Mouse (Mus musculus): ENCODE data around the gene Ndufv3. TPM values are rescaled to one million over a fixed set of nuclear protein-coding genes. Genes with fewer than 3 reads are reported as not detected.
A peak's percentile ranks its signal among the peaks of the same experiment; 100 is the strongest.
"Not testable (repeated sequence)": the region's sequence is repeated elsewhere in the genome, so short reads cannot be mapped to it uniquely, and the experiment has no call there.

The Ndufv3 gene
- total RNA-seq, 2 experiments from 2014 or later, result 35.9 to 41.1 TPM

- no peak for ATAC-seq (replicated peaks; ENCODE audit: low FRiP score, poor library complexity, severe bottlenecking)
These were observed 9.0 kb upstream of the Ndufv3 start for GRCm38 (mm10) chr17:31510944-31511343.

- ATAC-seq (replicated peaks; ENCODE audit: low FRiP score, poor library complexity, severe bottlenecking), result peak; percentile 97
These were observed 8.0 kb upstream of the Ndufv3 start for GRCm38 (mm10) chr17:31511792-31512495.

- peak; percentile 38; the same call in 1 of the 2 replicates for ATAC-seq (replicated peaks; ENCODE audit: low FRiP score, poor library complexity, severe bottlenecking)
These were observed 7.3 kb upstream of the Ndufv3 start for GRCm38 (mm10) chr17:31512593-31512992.

DNA sequence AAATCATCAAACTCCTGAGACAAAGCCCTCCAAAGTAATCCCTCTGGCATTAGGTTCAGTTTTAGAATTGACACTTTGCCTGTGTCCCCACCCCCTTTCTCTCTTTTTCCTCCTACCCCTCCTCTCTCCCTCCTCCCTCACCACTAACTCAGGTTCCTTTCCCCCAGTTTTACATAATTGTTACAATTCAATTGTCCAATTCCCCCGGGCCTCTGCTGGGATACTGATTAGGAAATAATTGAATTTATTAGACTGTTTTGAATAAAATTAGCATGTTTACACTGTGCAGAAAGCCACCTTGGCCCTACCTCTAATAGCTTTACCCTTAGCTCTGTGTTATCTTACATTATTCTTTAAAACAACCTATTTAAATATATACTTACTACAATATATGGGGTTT is 5.2 kb upstream of the Ndufv3 start:
- ATAC-seq (replicated peaks; ENCODE audit: low FRiP score, poor library complexity, severe bottlenecking), result no peak

DNA sequence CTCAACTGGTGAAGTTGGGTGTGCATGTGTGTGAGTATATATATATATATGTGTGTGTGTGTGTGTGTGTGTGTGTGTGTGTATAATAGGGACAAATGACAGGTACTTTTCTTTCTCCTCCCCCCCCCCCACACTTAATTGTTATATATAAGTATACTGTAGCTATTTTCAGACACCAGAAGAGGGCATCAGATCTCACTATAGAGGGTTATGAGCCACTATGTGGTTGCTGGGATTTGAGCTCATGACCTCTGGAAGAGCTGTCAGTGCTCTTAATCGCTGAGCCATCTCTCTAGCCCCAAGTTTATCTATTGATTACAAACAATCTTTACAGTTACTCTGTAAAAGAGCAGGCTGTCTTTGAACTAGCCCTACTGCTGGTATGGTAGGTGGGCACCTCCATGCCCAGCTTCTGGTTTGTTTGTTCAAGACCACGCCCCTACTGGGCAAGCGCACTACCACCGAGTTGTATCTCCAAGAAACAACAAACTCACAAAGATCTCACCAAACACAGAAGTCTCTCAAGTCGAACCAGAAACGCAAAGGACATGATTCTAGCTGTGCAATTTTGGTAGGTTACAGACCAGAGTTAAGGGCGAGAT is 470 bp upstream of the Ndufv3 start:
- ATAC-seq (replicated peaks; ENCODE audit: low FRiP score, poor library complexity, severe bottlenecking), result peak; percentile 62

DNA sequence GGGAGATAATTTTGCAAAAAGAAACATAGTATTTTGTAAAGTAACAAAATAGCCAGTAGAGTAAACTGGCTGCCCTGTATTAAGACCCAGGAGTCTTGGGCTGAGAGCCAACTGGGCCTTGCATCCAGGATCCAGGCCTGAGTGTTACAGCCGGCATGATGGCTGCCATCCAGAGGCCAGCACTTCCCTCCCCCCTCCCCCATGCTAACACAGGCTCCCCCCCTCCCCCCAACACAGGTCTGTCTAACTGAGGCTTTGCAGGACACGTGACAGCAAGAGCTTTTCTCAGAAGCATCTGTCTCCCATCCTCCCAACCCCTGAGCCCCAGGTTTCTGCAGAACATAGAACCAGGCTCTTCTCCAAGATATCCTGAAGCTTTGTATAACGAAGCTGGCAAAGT is 980 bp downstream of the Ndufv3 start:
- no peak for ATAC-seq (replicated peaks; ENCODE audit: low FRiP score, poor library complexity, severe bottlenecking)

- no peak for ATAC-seq (replicated peaks; ENCODE audit: low FRiP score, poor library complexity, severe bottlenecking)
These were observed 2.0 kb downstream of the Ndufv3 start for GRCm38 (mm10) chr17:31521948-31522347.

- no peak for ATAC-seq (replicated peaks; ENCODE audit: low FRiP score, poor library complexity, severe bottlenecking)
These were observed 5.2 kb downstream of the Ndufv3 start for GRCm38 (mm10) chr17:31525114-31525513.

- no peak for ATAC-seq (replicated peaks; ENCODE audit: low FRiP score, poor library complexity, severe bottlenecking)
These were observed 5.9 kb downstream of the Ndufv3 start for GRCm38 (mm10) chr17:31525816-31526215.

DNA sequence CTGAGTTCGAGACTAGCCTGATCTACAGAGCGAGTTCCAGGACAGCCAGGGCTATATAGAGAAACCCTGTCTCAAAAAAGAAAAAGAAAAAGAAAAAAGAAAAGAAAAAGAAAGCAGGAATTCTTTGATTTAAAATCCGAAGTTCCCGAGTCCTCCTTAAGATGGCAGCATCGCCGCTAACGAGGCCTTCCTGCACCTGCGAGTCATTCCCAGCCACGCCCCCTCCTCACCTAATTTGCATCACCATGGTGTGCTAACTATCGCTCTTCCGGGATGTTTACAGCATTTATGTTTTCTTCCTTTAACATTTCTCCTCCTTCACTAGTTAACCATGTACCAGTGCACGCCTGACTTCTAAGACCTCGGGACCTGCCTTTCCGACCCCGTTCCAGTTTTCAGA is 9.4 kb downstream of the Ndufv3 start:
- no peak for ATAC-seq (replicated peaks; ENCODE audit: low FRiP score, poor library complexity, severe bottlenecking)

- no peak for ATAC-seq (replicated peaks; ENCODE audit: low FRiP score, poor library complexity, severe bottlenecking)
These were observed 11.7 kb downstream of the Ndufv3 start for GRCm38 (mm10) chr17:31531441-31532158.

GRCm38 (mm10) chr17:31532331-31532730 is 12.4 kb downstream of the Ndufv3 start:
- ATAC-seq (replicated peaks; ENCODE audit: low FRiP score, poor library complexity, severe bottlenecking), result not testable (repeated sequence)

DNA sequence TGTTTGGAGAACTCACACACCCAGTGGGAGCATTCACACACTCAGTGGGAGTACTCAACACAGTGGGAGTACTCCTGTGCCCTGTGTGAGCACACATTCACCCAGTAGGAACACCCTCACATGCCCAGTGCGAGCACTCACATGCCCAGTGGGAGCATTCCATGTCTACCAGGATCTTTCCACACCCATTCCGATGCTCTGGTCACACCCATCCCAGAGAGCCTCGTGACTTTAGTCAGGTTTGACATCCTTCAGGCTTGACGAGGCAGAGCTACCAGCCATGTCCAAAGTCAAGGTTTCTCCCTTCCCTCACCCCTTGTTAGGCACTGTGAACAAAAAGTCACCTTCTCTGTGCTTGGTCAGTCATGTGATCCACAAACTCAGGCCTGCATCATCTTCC is 15.4 kb downstream of the Ndufv3 start:
- ATAC-seq (replicated peaks; ENCODE audit: low FRiP score, poor library complexity, severe bottlenecking), result no peak

- no peak for ATAC-seq (replicated peaks; ENCODE audit: low FRiP score, poor library complexity, severe bottlenecking)
These were observed 16.1 kb downstream of the Ndufv3 start for GRCm38 (mm10) chr17:31535871-31536629.

DNA sequence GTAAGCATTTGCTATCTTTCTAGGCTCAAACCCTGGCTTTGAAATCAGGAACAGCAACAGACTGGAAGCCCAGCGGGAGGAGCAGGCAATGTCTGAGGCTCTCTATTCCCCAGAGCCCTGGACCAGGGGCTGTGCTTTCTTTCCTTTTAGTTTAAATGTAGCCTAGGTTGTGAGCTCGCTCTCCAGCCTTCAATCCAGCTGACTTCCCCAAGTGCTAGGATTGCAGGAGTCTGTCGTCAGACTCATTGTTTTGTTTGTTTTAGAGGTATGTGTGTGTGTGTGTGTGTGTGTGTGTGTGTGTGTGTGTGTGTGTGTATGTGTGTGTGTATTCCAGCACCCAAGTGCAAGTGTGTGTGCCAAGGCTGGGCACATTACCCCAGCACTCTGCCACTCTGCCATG is 20.2 kb downstream of the Ndufv3 start:
- ATAC-seq (replicated peaks; ENCODE audit: low FRiP score, poor library complexity, severe bottlenecking), result no peak

DNA sequence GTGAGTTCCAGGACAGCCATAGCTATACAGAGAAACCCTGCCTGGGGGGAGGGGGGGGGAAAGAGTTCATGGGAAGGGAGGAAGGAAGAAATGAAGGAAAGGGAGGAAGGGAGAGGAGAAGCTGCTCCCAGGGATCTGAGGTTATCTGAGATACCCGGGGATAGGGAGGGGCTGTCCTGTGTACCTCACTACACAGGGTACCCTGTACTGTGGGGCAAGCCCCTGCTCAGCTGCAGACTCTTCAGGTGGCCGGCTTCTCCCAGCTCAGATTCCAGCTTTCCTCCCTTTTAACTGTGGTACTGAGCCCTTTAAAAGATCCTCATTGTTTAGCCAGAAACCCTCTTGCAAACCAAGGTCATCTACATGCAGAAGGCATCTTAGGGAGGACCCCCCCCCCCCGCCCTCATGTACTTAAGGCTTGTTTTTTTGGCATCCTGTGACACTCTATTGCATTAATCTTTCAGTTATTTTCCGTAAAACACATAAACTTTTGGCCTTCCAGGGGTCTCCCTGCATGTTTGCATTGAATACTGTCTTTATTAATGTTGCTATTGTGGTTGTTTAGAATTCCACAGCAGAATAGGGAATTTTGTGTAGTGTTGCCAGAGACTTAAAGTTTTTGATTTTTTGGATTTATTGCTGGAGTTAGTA is 21.0 kb downstream of the Ndufv3 start:
- ATAC-seq (replicated peaks; ENCODE audit: low FRiP score, poor library complexity, severe bottlenecking), result no peak

- ATAC-seq (replicated peaks; ENCODE audit: low FRiP score, poor library complexity, severe bottlenecking), result no peak
These were observed 21.5 kb downstream of the Ndufv3 start for GRCm38 (mm10) chr17:31541460-31541831.

DNA sequence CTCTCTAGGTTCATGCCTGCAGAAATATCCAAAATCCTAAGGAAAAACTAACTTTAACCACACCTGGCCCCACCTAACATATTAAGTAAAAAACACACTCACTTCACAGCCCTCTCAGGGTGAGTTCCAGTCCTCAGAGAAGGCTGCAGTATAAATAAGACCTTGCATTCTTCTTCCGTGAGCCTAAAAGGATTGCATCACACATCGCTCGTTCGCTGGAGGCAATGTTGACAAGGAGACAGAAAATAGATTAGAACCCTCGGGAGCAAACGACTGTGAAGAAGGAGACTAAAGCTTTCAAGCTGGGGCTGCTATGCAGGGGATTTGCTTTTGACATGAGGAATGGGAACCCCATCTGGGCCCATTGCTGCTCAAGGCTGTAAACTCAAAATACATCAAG is 23.7 kb downstream of the Ndufv3 start:
- ATAC-seq (replicated peaks; ENCODE audit: low FRiP score, poor library complexity, severe bottlenecking), result no peak

DNA sequence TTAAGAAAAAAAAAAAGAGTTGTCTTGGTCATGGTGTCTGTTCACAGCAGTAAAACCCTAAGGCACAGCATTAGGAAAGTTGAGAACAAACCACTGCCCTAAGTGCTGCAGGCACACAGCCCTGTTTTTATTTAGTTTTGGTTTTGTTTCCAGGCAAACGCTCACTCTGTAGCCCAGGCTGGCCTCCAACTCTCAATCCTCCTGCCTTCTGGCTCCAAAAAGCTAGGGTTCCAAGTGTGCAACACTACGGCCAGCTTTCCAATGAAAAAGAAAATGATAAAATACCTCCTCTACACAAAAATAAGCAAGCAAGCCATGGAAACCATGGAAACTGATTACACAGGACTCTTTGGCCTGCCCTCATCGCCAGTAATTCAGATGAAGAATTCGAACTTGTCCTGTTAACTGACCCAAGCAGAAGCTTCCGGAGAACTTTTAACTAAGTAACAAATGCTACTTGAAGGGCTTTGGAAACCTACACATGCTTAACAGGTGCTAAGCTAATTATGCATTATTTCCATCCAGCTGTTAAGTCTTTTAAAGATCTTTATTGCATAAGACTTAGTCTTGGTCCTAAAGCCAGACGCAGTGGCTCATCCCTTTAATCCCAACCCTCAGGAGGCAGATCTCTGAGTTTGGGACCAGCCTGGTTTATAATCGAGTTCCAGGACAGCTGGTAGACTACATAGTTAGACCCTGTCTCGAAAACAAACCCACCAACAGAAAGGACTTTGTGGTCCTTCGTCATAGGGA is 26.7 kb downstream of the Ndufv3 start:
- no peak for ATAC-seq (replicated peaks; ENCODE audit: low FRiP score, poor library complexity, severe bottlenecking)
